Mouse (Mus musculus) stomach, embryonic 14.5 days (tissue): Measurements from ENCODE around the gene Sf3b3. TPM values are rescaled to one million over a fixed set of nuclear protein-coding genes. Genes with fewer than 3 reads are reported as not detected.

ENCODE experiments used
- ATAC-seq: fragments of 200-750 bp; cut with Nextera tagmentation; 2 replicates; pipeline ENCODE4 v1.8.0; 2017; ENCODE audit warnings: low read depth, moderate TSS enrichment; ENCODE audit not compliant: insufficient number of reproducible peaks, insufficient read depth, low FRiP score
- H3K27ac ChIP-seq: fragments of 300-500 bp; sonication (generic); 2 replicates; pipeline ENCODE4 v1.5.1; 2014; ENCODE audit warnings: mild to moderate bottlenecking, low read length, moderate library complexity, mixed read lengths
- H3K27me3 ChIP-seq: fragments of 300-500 bp; sonication (generic); 2 replicates; pipeline ENCODE4 v1.6.1; 2014; ENCODE audit warnings: low read length, control low read depth, mixed read lengths; ENCODE audit not compliant: control insufficient read depth, insufficient read depth
- H3K36me3 ChIP-seq: fragments of 300-500 bp; sonication (generic); 2 replicates; pipeline ENCODE4 v1.6.1; 2014; ENCODE audit warnings: mild to moderate bottlenecking, control low read depth, low read length, moderate library complexity, mixed read lengths; ENCODE audit not compliant: control insufficient read depth, insufficient read depth
- H3K4me1 ChIP-seq: fragments of 300-500 bp; sonication (generic); 2 replicates; pipeline ENCODE4 v1.6.1; 2014; ENCODE audit warnings: low read length, control low read depth, mixed read lengths; ENCODE audit not compliant: control insufficient read depth, insufficient read depth
- H3K4me2 ChIP-seq: fragments of 300-500 bp; sonication (generic); replicated peaks from 2 replicates; pipeline ENCODE4 v1.6.1; 2014; ENCODE audit warnings: low read depth, low read length, control low read depth
- H3K4me3 ChIP-seq: fragments of 300-500 bp; sonication (generic); 2 replicates; pipeline ENCODE4 v1.5.1; 2014; ENCODE audit warnings: low read depth, low read length, control low read depth
- H3K9ac ChIP-seq: fragments of 300-500 bp; sonication (generic); replicated peaks from 2 replicates; pipeline ENCODE4 v1.6.1; 2014; ENCODE audit warnings: low read depth, mild to moderate bottlenecking, control low read depth, low read length, moderate library complexity, mixed read lengths
- H3K9me3 ChIP-seq: fragments of 300-500 bp; sonication (generic); 2 replicates; pipeline ENCODE4 v1.6.1; 2016; ENCODE audit warnings: low read depth, low read length, control low read depth; ENCODE audit not compliant: control insufficient read depth
- WGBS: fragments of 180-500 bp; shearing (Covaris S2); extraction: QIAGEN DNeasy Blood & Tissue Kit; methylation state at CpG from one replicate; pipeline ENCODE4 v1.1.7; 2014; 5-methylcytosine and 5-hydroxymethylcytosine counted together
- polyA plus RNA-seq: library from polyadenylated mRNA; unstranded; fragments of >200 nt; fragmentation: Nextera tagmentation; extraction: Ambion mirVana; gene quantifications from 2 replicates; pipeline ENCODE4 v1.2.1, GENCODE M21; 2014

Sf3b3 gene
- 148 TPM in 2 replicates for polyA plus RNA-seq

DNA sequence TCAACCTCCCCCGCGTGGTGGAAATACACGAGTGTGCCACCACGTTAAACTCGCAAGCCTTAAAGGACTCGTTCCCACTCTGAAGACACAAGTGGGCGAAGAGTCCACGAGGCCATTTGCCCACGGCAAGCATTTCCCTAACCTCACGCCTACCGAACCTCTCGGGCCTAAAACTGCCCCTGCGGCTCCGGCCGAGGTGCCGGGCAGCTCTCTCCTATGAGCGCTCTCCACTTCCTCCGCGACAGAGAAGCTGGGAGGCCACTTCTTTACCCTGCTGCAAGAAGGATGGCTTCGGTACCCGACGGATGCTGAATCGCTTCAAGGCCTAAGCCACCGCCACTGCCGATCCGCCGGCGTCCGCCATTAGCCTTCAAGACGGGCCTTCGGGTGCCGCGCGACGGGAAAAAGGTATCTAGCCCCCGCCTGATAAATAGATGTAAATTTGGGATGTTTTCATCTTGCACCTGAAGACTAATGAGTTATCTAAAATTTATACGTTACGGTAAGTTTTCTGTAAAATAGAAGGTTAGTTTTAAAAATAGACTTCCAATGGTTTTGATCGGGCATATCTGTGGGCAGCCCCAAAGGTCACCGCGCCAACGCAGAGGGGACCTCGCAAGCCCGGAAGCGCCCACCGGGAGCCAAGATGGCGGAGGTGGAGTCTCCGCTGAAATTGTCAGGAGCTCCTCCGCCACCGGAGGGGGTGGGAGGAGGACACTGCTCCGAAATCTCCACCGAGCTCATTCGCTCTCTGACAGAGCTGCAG, at the start of gene Sf3b3, which contains the start of gene Cog4:
Gene Sf3b3, minus strand, starts transcription at position 383 of the 766 bp plus-strand sequence.
Gene Cog4, plus strand, starts transcription at position 196 of the 766 bp plus-strand sequence.
- Histone ChIP-seq H3K27ac (peak within 1 kb of the TSS; percentile 72), H3K4me2 (peak within 1 kb of the TSS; percentile 89), H3K4me1 (0 out of 2 replicates have a peak, but pooled peaks cover 9% of the 10 kb centered on the region), H3K36me3 (peaks cover 49% of the 10 kb centered on the region), H3K4me3 (peak within 1 kb of the TSS; percentile 75), H3K9ac (peak within 1 kb of the TSS; percentile 96), H3K9me3 (no peaks in the 10 kb centered on the region), H3K27me3 (no peaks in the 10 kb centered on the region)
- ATAC-seq, result peak; percentile 83
- under 1% methylated on average over 53 of the region's 53 CpGs for WGBS

- Histone ChIP-seq H3K4me3 (no peak overlapping the region), H3K9ac (no peak overlapping the region), H3K9me3 (no peaks in the 10 kb centered on the region), H3K27me3 (no peaks in the 10 kb centered on the region), H3K36me3 (peaks cover 6% of the 10 kb centered on the region; the same call in 1 of the 2 replicates), H3K4me1 (no peaks in the 10 kb centered on the region), H3K27ac (no peak overlapping the region), H3K4me2 (no peak overlapping the region)
- ATAC-seq, result no peak
- WGBS, result 91% methylated on average over 13 of the region's 13 CpGs
These were observed 49.2 kb upstream of the Sf3b3 start for GRCm38 (mm10) chr8:110895812-110896211.

DNA sequence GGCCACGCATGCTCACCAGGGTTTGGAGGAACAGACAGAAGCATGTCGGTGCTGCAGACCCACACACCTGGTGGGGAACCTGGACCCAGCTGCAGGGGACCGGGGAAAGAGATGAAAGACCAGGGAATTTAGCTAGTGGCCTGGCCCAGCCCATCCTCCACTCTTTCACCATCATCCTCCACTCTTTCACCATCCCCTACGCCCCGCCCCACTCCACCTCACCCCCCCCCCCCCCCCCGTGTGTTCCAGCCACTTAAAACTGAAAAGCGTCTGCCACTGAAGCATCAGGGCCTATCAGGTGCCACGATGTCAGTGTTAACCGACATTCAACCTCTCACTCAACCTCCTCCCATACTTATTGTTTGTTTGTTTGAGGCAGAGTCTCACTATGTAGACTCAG, 48.7 kb upstream of the Sf3b3 start:
- no peaks in the 10 kb centered on the region for H3K4me1 ChIP-seq
- H3K4me2 ChIP-seq, result no peak overlapping the region
- no peak overlapping the region for H3K27ac ChIP-seq
- H3K9me3 ChIP-seq, result no peaks in the 10 kb centered on the region
- H3K36me3 ChIP-seq, result peaks cover 6% of the 10 kb centered on the region; the same call in 1 of the 2 replicates
- H3K27me3 ChIP-seq, result no peaks in the 10 kb centered on the region
- H3K9ac ChIP-seq, result no peak overlapping the region
- 82% methylated on average over 7 of the region's 9 CpGs for WGBS
- no peak overlapping the region for H3K4me3 ChIP-seq
- no peak for ATAC-seq

GRCm38 (mm10) chr8:110894851-110895250, 48.3 kb upstream of the Sf3b3 start:
- no peak overlapping the region for H3K9ac ChIP-seq
- no peak overlapping the region for H3K27ac ChIP-seq
- 82% methylated on average over 10 of the region's 10 CpGs for WGBS
- H3K36me3 ChIP-seq, result peaks cover 6% of the 10 kb centered on the region; the same call in 1 of the 2 replicates
- no peak overlapping the region for H3K4me3 ChIP-seq
- H3K9me3 ChIP-seq, result no peaks in the 10 kb centered on the region
- no peaks in the 10 kb centered on the region for H3K27me3 ChIP-seq
- H3K4me1 ChIP-seq, result no peaks in the 10 kb centered on the region
- ATAC-seq, result no peak
- no peak overlapping the region for H3K4me2 ChIP-seq

DNA sequence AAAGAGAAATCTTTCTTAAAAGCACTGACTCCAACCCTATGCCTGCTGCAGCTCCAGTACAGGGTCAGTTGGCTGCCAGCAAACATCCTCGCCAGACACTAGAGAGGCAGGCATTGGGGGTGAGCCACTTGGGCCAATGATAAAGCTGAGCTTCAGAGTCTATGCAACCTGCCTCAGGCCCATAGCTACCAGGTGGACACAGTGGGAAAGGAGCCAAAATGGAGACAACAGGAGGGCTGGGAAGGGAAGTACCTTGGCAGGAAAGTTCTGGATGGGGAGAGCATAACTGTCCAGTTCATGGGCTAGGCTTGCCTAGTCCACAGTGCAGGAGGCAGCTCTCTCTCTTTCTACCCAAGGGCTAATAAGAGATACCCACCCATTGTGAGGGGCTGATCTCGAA, 46.3 kb upstream of the Sf3b3 start:
- Histone ChIP-seq H3K4me3 (no peak overlapping the region), H3K9ac (no peak overlapping the region), H3K27ac (no peak overlapping the region), H3K27me3 (no peaks in the 10 kb centered on the region), H3K9me3 (no peaks in the 10 kb centered on the region), H3K36me3 (peaks cover 3% of the 10 kb centered on the region; the same call in 1 of the 2 replicates), H3K4me2 (no peak overlapping the region), H3K4me1 (no peaks in the 10 kb centered on the region)
- 93% methylated on average over 2 of the region's 2 CpGs for WGBS
- ATAC-seq, result no peak

- H3K9me3 ChIP-seq, result no peaks in the 10 kb centered on the region
- H3K4me1 ChIP-seq, result no peaks in the 10 kb centered on the region
- no peak overlapping the region for H3K4me2 ChIP-seq
- H3K36me3 ChIP-seq, result peaks cover 3% of the 10 kb centered on the region; the same call in 1 of the 2 replicates
- no peak overlapping the region for H3K9ac ChIP-seq
- H3K27me3 ChIP-seq, result no peaks in the 10 kb centered on the region
- WGBS, result 89% methylated on average over 7 of the region's 7 CpGs
- no peak overlapping the region for H3K4me3 ChIP-seq
- no peak overlapping the region for H3K27ac ChIP-seq
- ATAC-seq, result no peak
These were observed 45.5 kb upstream of the Sf3b3 start for GRCm38 (mm10) chr8:110892040-110892439.

DNA sequence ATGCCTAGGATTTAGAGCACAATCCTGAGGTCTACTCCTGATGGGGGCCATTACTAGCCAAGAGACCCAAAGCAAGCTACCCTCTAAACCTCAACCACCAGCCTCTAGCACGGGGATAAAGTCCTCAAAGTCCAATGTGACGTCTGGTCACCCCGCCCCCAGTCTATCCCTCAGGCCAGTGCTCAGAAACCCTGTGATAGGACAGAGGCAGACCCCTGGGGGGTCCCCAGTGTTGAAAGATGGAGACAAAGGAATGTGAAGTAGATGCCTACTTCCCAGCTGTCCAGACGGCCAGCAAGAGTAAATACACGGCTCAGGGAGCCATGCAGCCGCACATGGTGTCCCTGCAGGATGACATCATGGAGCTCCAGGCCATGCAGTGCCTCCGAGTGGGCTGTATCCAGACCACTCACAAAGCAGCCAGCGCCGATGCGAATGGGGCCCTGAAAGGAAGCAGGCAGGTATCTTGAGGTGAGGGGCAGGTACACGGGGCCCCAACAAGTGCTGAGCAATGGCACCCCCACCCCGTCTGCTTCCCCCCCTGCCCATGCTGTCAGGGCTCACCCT, 43.4 kb upstream of the Sf3b3 start:
- no peak overlapping the region for H3K4me3 ChIP-seq
- peaks cover 3% of the 10 kb centered on the region; the same call in 1 of the 2 replicates for H3K36me3 ChIP-seq
- ATAC-seq, result no peak
- H3K27ac ChIP-seq, result no peak overlapping the region
- no peak overlapping the region for H3K4me2 ChIP-seq
- no peaks in the 10 kb centered on the region for H3K4me1 ChIP-seq
- 73% methylated on average over 12 of the region's 12 CpGs for WGBS
- no peak overlapping the region for H3K9ac ChIP-seq
- no peaks in the 10 kb centered on the region for H3K27me3 ChIP-seq
- no peaks in the 10 kb centered on the region for H3K9me3 ChIP-seq

GRCm38 (mm10) chr8:110888860-110889259, 42.3 kb upstream of the Sf3b3 start:
- 87% methylated on average over 15 of the region's 16 CpGs for WGBS
- H3K4me2 ChIP-seq, result no peak overlapping the region
- H3K36me3 ChIP-seq, result peaks cover 8% of the 10 kb centered on the region; the same call in 1 of the 2 replicates
- H3K4me1 ChIP-seq, result no peaks in the 10 kb centered on the region
- no peaks in the 10 kb centered on the region for H3K9me3 ChIP-seq
- no peak overlapping the region for H3K27ac ChIP-seq
- ATAC-seq, result no peak
- no peaks in the 10 kb centered on the region for H3K27me3 ChIP-seq
- H3K4me3 ChIP-seq, result no peak overlapping the region
- no peak overlapping the region for H3K9ac ChIP-seq
